ENCODE assay signal across 9 mouse cellular contexts in genomic region chr11:59624017-59624630, GRCm38 (mm10). TPM values are rescaled to one million over a fixed set of nuclear protein-coding genes. Genes with fewer than 3 reads are reported as not detected.
DNase-seq lines count a peak whose midpoint lies in the region; ATAC-seq and TF ChIP-seq lines count a peak whose summit lies in the region.
"Had no signal": no experiment of that assay in that cellular context is flagged by ENCODE, and none has a peak within 500 bp of the region (broad histone marks: within the 10 kb centered on the region; RNA-seq: fewer than 3 reads in every experiment).

No protein-coding gene starts in this region.

- no peaks in the 10 kb centered on the region for H3K9me3 ChIP-seq in hindbrain, embryonic 10.5 days
- H3K9me3 ChIP-seq in hindbrain, embryonic 12.5 days (replicated peaks), result no peaks in the 10 kb centered on the region
- H3K9me3 ChIP-seq in forebrain, embryonic 13.5 days (replicated peaks), result no peaks in the 10 kb centered on the region
- no peaks in the 10 kb centered on the region for H3K9me3 ChIP-seq in hindbrain, embryonic 14.5 days (ENCODE audit: control insufficient read depth, low read length)
- no peaks in the 10 kb centered on the region for H3K9me3 ChIP-seq in stomach, embryonic 15.5 days

- H3K4me2 ChIP-seq in hindbrain, embryonic 12.5 days (replicated peaks), result no peak overlapping the region
- H3K4me2 ChIP-seq in forebrain, embryonic 13.5 days, result no peak overlapping the region
- no peak overlapping the region for H3K4me2 ChIP-seq in hindbrain, embryonic 14.5 days (replicated peaks)
- no peak overlapping the region for H3K4me2 ChIP-seq in stomach, embryonic 15.5 days

- ATAC-seq in hindbrain, embryonic 12.5 days (ENCODE audit: low FRiP score), result no peak
- 0 out of 2 replicates have a peak, but pooled peaks have one; percentile 48 for ATAC-seq in forebrain, embryonic 13.5 days
- ATAC-seq in hindbrain, embryonic 14.5 days (ENCODE audit: low FRiP score), result no peak; the same call in 1 of the 2 replicates
- peak; percentile 90 for ATAC-seq in megakaryocyte, adult 5-6 weeks (ENCODE audit: poor library complexity, severe bottlenecking)
- peak; percentile 76; the same call in 1 of the 2 replicates for ATAC-seq in stomach, embryonic 15.5 days (ENCODE audit: insufficient read depth, low FRiP score, low read depth)

- H3K9ac ChIP-seq in hindbrain, embryonic 12.5 days, result no peak overlapping the region
- H3K9ac ChIP-seq in forebrain, embryonic 13.5 days, result no peak overlapping the region
- no peak overlapping the region for H3K9ac ChIP-seq in hindbrain, embryonic 14.5 days
- H3K9ac ChIP-seq in stomach, embryonic 15.5 days, result no peak overlapping the region

- peak; percentile 61; the same call in 1 of the 2 replicates for TF ChIP-seq CTCF in bone marrow macrophage, adult 2 months (IDR thresholded peaks at IDR 0.05; ENCODE audit: low read depth, low read length)

- no peaks in the 10 kb centered on the region for H3K4me1 ChIP-seq in hindbrain, embryonic 10.5 days (replicated peaks)
- H3K4me1 ChIP-seq in hindbrain, embryonic 12.5 days, result no peaks in the 10 kb centered on the region
- H3K4me1 ChIP-seq in bone marrow macrophage, adult 2 months (ENCODE audit: control insufficient read depth, insufficient read depth, low read length), result peaks cover 4% of the 10 kb centered on the region
- H3K4me1 ChIP-seq in forebrain, embryonic 13.5 days, result no peaks in the 10 kb centered on the region
- no peaks in the 10 kb centered on the region for H3K4me1 ChIP-seq in hindbrain, embryonic 14.5 days (replicated peaks; ENCODE audit: control insufficient read depth, insufficient read depth, low read length)
- no peaks in the 10 kb centered on the region for H3K4me1 ChIP-seq in stomach, embryonic 15.5 days

- no peak overlapping the region for H3K27ac ChIP-seq in hindbrain, embryonic 10.5 days
- H3K27ac ChIP-seq in hindbrain, embryonic 12.5 days, result no peak overlapping the region
- H3K27ac ChIP-seq in bone marrow macrophage, adult 2 months (ENCODE audit: insufficient read depth, low read depth, low read length), result no peak overlapping the region
- H3K27ac ChIP-seq in forebrain, embryonic 13.5 days, result no peak overlapping the region
- no peak overlapping the region for H3K27ac ChIP-seq in hindbrain, embryonic 14.5 days
- no peak overlapping the region for H3K27ac ChIP-seq in stomach, embryonic 15.5 days

- WGBS in hindbrain, embryonic 10.5 days, result 44% methylated on average over 6 of the region's 6 CpGs
- WGBS in hindbrain, embryonic 12.5 days, result 40% methylated on average over 6 of the region's 6 CpGs
- WGBS in forebrain, embryonic 13.5 days, result 35% methylated on average over 6 of the region's 6 CpGs
- 40% methylated on average over 6 of the region's 6 CpGs for WGBS in hindbrain, embryonic 14.5 days
- WGBS in stomach, embryonic 15.5 days, result 26% methylated on average over 6 of the region's 6 CpGs

- DNase-seq in hindbrain, embryonic 10.5 days (ENCODE audit: low spot score), result peak; percentile 51
- peak; percentile 80 for DNase-seq in hindbrain, embryonic 14.5 days (ENCODE audit: low spot score)
- DNase-seq in layer of hippocampus, postnatal 14 days (ENCODE audit: low spot score in 2 of 2), result peak; percentile 47 to 75

- H3K27me3 ChIP-seq in hindbrain, embryonic 10.5 days (ENCODE audit: insufficient read depth, poor library complexity, severe bottlenecking), result no peaks in the 10 kb centered on the region
- no peaks in the 10 kb centered on the region for H3K27me3 ChIP-seq in hindbrain, embryonic 12.5 days
- no peaks in the 10 kb centered on the region for H3K27me3 ChIP-seq in forebrain, embryonic 13.5 days
- H3K27me3 ChIP-seq in hindbrain, embryonic 14.5 days (ENCODE audit: control insufficient read depth, insufficient read depth, low read length), result no peaks in the 10 kb centered on the region
- no peaks in the 10 kb centered on the region for H3K27me3 ChIP-seq in stomach, embryonic 15.5 days (replicated peaks)

- H3K4me3 ChIP-seq in hindbrain, embryonic 10.5 days, result no peak overlapping the region
- H3K4me3 ChIP-seq in hindbrain, embryonic 12.5 days, result no peak overlapping the region
- no peak overlapping the region for H3K4me3 ChIP-seq in bone marrow macrophage, adult 2 months (ENCODE audit: insufficient read depth, low read length)
- no peak overlapping the region for H3K4me3 ChIP-seq in forebrain, embryonic 13.5 days
- H3K4me3 ChIP-seq in hindbrain, embryonic 14.5 days (replicated peaks; ENCODE audit: low read length), result no peak overlapping the region
- H3K4me3 ChIP-seq in stomach, embryonic 15.5 days (replicated peaks), result no peak overlapping the region

- H3K36me3 ChIP-seq in hindbrain, embryonic 10.5 days, result no peaks in the 10 kb centered on the region
- no peaks in the 10 kb centered on the region for H3K36me3 ChIP-seq in hindbrain, embryonic 12.5 days
- no peaks in the 10 kb centered on the region for H3K36me3 ChIP-seq in forebrain, embryonic 13.5 days (ENCODE audit: poor library complexity, severe bottlenecking)
- H3K36me3 ChIP-seq in hindbrain, embryonic 14.5 days (replicated peaks; ENCODE audit: control insufficient read depth, insufficient read depth), result no peaks in the 10 kb centered on the region
- no peaks in the 10 kb centered on the region for H3K36me3 ChIP-seq in stomach, embryonic 15.5 days

- no peak for TF ChIP-seq POLR2A in bone marrow macrophage, adult 2 months (IDR thresholded peaks at IDR 0.05; ENCODE audit: borderline replicate concordance, low read depth, low read length)

RNA-seq across cellular contexts. Expression of gene Olfr223, which starts 31.0 kb away (rescaled TPM):
- not detected in 2 replicates for polyA plus RNA-seq in hindbrain, embryonic 10.5 days (2016; fragmentation: Nextera tagmentation; extraction: Ambion mirVana)
- polyA plus RNA-seq in hindbrain, embryonic 12.5 days (2016; fragmentation: Nextera tagmentation; extraction: Ambion mirVana), result not detected in 2 replicates
- polyA plus RNA-seq in bone marrow macrophage, adult 2 months (2012; ENCODE audit: insufficient read depth, insufficient read length, missing spikeins), result not detected in 2 replicates
- not detected in 2 replicates for polyA plus RNA-seq in forebrain, embryonic 13.5 days (2015; fragmentation: Nextera tagmentation; extraction: Ambion mirVana)
- not detected in 2 replicates for polyA plus RNA-seq in hindbrain, embryonic 14.5 days (2014; fragmentation: Nextera tagmentation; extraction: Ambion mirVana)
- total RNA-seq in layer of hippocampus, postnatal 14 days (2021), result not detected
- total RNA-seq in megakaryocyte, adult 5-6 weeks (2015), result not detected in 2 replicates
- total RNA-seq in megakaryocyte, adult 5-6 weeks (2017), result not detected in 2 replicates
- polyA plus RNA-seq in stomach, embryonic 15.5 days (2015; fragmentation: Nextera tagmentation; extraction: Ambion mirVana), result not detected in 2 replicates
- total RNA-seq: adrenal gland, adult 18-20 months had no signal

RNA-seq across cellular contexts. Expression of gene Mprip, which starts 37.0 kb away (rescaled TPM):
- polyA plus RNA-seq in hindbrain, embryonic 10.5 days (2016; fragmentation: Nextera tagmentation; extraction: Ambion mirVana), result 28.6 and 32.2 TPM in 2 replicates
- 104 and 113 TPM in 2 replicates for polyA plus RNA-seq in hindbrain, embryonic 12.5 days (2016; fragmentation: Nextera tagmentation; extraction: Ambion mirVana)
- polyA plus RNA-seq in bone marrow macrophage, adult 2 months (2012; ENCODE audit: insufficient read depth, insufficient read length, missing spikeins), result 52.4 and 55.9 TPM in 2 replicates
- polyA plus RNA-seq in forebrain, embryonic 13.5 days (2015; fragmentation: Nextera tagmentation; extraction: Ambion mirVana), result 37.1 and 40.5 TPM in 2 replicates
- polyA plus RNA-seq in hindbrain, embryonic 14.5 days (2014; fragmentation: Nextera tagmentation; extraction: Ambion mirVana), result 68.1 and 71.5 TPM in 2 replicates
- total RNA-seq in layer of hippocampus, postnatal 14 days (2021), result 100 to 1,000 TPM; 256 to 263 TPM
- 23.7 and 26.2 TPM in 2 replicates for total RNA-seq in megakaryocyte, adult 5-6 weeks (2015)
- 58.6 and 61.8 TPM in 2 replicates for total RNA-seq in megakaryocyte, adult 5-6 weeks (2017)
- 75.3 and 78.2 TPM in 2 replicates for polyA plus RNA-seq in stomach, embryonic 15.5 days (2015; fragmentation: Nextera tagmentation; extraction: Ambion mirVana)

RNA-seq across cellular contexts. Expression of gene Olfr222, which starts 48.1 kb away (rescaled TPM):
- polyA plus RNA-seq in hindbrain, embryonic 10.5 days (2016; fragmentation: Nextera tagmentation; extraction: Ambion mirVana), result not detected in 2 replicates
- polyA plus RNA-seq in hindbrain, embryonic 12.5 days (2016; fragmentation: Nextera tagmentation; extraction: Ambion mirVana), result not detected in 2 replicates
- not detected in 2 replicates for polyA plus RNA-seq in bone marrow macrophage, adult 2 months (2012; ENCODE audit: insufficient read depth, insufficient read length, missing spikeins)
- not detected in 2 replicates for polyA plus RNA-seq in forebrain, embryonic 13.5 days (2015; fragmentation: Nextera tagmentation; extraction: Ambion mirVana)
- not detected in 2 replicates for polyA plus RNA-seq in hindbrain, embryonic 14.5 days (2014; fragmentation: Nextera tagmentation; extraction: Ambion mirVana)
- not detected for total RNA-seq in layer of hippocampus, postnatal 14 days (2021)
- total RNA-seq in megakaryocyte, adult 5-6 weeks (2015), result not detected in 2 replicates
- not detected in 2 replicates for total RNA-seq in megakaryocyte, adult 5-6 weeks (2017)
- polyA plus RNA-seq in stomach, embryonic 15.5 days (2015; fragmentation: Nextera tagmentation; extraction: Ambion mirVana), result not detected in 2 replicates
- total RNA-seq: adrenal gland, adult 18-20 months had no signal

Comparison
In these comparisons a context has a peak if more than half of its experiments do, and no peak if none do; other contexts are left out.
1. ATAC-seq: peak in forebrain, embryonic 13.5 days (single experiment), megakaryocyte, adult 5-6 weeks (single experiment) and stomach, embryonic 15.5 days (single experiment); none in hindbrain, embryonic 12.5 days (single experiment) and hindbrain, embryonic 14.5 days (single experiment).
2. Peak in every context shown above with its lines, with median percentiles within 50 percentile points of each other: DNase-seq.